Mouse (Mus musculus) gastrocnemius, postnatal 10 days (tissue): ENCODE measurements around the gene Rnf4. TPM values are rescaled to one million over a fixed set of nuclear protein-coding genes. Genes with fewer than 3 reads are reported as not detected.

Source experiments
- DNase-seq: peaks from one replicate; pipeline ENCODE4 v3.0.0; 2021; ENCODE audit warnings: mixed read lengths
- total RNA-seq, 2 experiments: library from RNA; stranded (reverse); gene quantifications; 2 replicates each; pipeline ENCODE4 v1.2.3; 2021

Gene Rnf4
- total RNA-seq, 2 experiments from 2014 or later = 38.8 to 42.8 TPM

DNA sequence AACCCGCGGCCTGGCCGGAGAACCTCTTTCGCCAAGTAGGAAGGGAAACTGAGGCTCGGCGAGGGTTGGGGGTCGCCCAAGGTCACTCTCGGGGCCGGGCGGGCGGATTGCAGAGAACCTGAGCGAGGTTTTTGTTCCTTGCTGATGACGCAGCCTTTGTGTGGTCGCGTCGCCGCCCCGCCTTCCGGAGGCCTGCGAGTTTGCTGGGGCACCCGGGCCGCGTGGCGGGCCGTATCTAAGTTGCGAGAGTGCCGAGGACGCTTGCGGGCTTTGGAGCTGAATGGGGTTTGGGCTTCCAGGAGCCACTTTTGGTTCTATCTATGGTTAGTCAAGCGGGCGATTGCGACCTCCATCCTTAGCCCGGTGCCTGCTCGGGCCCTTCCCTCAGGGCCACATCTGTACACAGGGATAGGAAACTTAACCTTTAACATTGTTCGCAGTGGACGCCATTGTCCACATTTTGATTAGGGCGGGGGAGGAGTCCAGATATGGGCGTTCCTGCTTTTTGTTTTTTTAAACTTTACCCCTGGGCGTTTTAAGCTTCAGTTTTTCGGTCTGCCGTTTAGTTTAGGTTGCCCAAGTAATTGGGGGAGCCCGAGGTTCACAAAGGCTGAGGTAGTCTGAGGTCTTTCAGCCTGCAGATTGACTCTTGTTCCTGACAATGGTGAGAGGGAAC is 824 bp downstream of the Rnf4 start:
- DNase-seq = peak; percentile 53

DNA sequence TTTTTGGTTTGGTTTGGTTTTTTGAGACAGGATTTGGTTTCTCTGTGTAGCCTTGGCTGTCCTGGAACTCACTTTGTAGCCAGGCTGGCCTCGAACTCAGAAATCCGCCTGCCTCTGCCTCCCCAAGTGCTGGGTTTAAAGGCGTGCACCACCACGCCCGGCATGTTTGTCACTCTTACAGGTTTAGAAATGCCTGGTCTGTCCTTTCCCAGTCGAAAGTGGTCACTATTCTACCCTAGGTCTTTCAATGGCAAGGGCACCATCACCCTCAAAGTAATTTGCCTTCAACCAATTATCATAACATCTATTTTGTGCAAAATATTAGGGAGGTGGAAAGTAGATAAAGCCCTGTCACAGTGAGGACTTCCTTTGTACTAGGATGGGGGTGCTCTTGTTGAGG is 4.2 kb downstream of the Rnf4 start:
- DNase-seq = no peak

DNA sequence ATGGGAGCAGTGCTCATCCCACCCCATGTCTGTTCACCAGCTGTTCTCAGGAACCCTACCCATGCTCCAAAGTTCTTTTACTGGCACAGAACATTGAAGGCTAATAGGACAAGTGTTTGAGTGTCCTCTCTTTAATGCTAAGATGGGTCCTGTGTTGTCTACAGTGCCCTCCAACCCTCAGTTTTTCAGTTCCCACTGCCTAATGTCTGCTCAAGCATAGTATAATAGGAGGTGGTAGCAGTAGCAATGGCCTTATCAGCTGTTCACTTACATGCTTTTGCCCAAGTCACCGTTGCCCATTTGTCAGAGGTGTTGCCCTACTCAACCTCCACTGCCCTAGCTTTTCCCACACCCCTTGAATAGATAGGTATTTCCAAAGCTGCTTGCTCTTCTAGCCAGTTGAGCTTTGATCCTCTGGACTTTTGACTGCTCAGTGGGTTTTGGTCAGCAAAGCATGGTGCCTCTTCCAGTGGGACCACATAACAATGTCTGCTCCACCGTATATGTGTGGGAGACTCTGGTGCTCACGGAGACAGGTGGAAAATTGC is 16.1 kb downstream of the Rnf4 start:
- DNase-seq = no peak

DNA sequence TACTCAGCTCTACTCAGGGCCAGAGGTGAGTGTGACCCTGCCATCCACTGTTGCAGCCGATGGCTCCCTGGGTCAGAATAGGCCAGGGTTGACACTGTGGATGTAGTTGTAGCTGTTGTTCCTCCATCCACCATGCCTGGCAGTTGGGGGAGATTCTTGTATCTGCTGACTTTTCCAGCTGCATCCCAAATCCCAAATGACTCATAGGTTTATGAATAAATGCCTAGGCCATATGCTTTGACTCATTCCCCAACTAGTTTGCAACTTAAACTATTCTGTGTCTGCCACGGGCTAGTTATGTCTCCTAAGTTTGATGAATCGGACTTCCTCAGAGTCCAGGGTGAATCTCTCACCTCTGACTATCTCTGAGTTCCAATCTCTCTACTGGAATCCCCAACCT is 24.2 kb downstream of the Rnf4 start:
- no peak for DNase-seq

DNA sequence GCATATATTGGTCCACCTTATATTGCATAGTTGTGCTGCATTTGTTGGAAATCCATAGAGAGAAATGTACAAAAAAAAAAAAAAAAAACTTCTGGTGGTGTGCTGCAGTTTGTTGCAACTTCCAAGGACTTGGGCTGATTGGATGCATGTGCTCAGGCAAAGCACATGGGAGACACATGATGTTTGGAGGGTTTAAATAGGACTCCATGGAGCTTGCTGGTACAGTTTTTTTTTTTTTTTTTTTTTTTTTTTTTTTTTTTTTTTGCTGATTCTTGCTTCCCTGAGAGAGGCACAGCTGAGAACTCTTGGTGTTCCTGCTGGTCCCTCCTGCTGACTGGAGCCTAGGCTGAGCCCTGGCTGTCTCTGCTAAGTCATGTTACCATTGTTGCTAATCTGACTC is 27.0 kb downstream of the Rnf4 start:
- DNase-seq = no peak

DNA sequence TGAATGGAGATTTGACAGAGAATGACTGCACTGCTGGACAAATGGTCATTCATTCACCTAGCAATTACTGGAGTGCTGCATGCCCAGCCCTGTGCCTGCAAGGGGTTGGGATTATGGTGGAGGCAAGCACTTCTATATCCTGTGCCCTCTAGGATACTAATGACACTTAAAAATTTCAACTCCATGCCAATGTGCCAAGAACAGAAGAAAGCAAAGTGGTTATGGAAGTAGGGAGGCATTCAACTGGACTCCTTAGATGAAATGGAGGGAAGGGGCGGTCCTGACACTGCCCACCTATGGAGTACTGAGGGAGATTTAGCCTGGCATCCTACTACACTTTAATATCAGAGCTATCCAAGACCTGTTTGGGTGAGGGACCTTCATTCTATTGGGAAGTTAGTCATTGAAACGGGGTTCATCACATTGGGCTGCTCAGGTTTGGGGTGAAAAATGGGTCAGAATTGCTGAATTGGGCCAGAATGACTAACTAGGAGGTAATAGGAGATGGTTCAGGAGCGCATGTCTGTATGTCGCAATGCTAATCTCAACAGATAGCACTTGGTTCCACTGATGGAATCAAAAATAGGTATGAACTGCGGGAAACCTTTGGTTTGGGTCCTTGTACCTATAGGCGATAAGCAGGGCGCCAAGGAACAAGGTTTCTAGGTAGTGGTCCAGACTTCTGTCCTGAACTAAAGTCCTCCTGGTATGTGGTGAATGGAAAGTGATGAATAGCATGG is 32.6 kb downstream of the Rnf4 start:
- no peak for DNase-seq

DNA sequence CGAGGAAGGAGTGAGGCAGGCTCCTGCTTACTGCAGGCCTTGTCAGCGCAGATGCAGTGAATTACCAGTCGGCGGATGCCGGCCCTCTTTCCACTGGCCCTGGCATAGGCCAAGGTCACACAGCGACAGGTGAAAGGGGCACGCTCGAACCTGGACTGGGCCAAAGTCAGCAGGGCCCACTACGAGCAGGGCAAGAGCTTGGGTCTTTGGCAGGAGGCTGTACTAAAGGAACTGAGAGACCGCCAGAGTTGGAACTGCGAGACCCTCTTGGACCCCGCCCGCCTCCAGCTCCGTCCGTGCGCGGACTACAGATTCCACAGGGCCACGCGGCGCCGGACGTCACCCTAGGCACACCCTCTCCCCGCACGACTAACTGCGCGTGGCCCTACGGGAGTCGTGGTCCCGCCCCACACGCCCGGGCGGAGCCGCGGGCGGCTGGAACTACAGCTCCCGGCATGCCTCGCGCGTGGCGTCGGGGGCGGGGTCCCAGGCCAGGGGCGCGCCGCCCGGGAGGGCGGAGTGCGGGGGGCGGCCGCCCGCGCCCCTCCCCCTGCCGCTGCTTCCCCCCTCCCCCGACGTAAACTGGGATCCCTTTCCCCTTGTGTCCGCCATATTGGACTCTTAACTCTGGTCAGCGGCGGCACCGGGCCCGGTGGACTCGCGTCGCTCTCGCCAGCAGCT is 33.4 kb downstream of the Rnf4 start, which contains the start of gene Fam193a:
TSS of gene Fam193a (plus strand) at position 593 of the 681 bp plus-strand sequence.
- peak; percentile 98 for DNase-seq

DNA sequence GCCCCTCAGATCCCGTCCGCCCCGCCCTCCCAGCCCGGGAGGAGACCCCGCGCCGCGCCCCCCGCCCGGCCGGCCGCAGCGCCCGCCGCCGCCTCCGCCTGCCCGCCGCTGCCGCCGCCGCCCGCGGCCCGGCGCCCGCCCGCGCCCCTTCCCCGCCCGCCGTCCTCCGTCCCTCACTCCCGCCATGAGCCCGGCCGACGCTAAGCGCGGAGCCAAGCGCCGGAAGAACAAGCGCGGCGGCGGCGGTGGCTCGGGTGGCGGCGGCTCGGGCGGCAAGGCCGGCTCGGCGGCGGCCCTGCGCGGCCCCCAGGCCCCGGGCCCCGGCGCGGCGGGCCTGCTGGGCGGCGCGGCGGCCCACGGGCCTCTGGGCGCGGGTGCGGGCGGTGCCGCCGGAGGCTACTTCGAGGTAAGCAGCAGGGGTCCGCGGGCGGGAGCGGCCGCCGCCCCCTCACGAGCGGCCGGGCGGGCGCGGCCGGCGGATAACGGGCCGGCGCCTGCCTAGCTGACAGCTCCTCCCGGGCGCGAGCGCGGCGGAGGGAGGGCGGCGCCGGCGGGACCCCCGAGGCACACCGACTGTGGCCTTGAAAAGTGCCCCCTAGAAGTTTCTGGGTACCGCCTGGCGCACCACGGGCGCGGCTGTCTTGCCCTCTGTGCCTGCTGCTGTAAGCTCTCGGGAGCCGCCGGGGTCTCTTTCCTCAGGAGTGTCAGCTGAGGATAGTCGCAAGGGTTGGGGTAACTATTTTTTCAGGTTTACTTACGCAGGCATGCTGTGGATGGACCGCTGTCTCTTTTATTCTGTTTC is 34.1 kb downstream of the Rnf4 start:
- no peak for DNase-seq

DNA sequence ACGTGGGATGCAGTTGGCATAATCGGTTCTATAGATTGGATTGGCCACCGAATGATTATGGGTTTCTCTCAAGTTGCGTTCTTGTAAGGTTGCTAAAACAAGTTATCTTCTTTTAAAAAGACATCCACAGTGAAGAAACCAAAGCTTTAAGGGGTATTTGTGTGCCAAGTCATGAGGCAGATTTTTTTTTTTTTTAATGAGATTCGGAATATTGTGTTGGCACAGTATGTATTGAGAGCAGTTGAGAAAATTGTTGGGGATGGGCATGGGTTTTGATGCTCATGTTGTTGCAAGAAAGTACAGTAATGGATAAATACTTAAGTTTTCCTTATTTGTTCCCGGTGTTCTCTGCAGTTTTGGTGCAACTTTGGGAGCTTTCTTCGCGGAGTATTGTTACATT is 34.8 kb downstream of the Rnf4 start:
- no peak for DNase-seq

DNA sequence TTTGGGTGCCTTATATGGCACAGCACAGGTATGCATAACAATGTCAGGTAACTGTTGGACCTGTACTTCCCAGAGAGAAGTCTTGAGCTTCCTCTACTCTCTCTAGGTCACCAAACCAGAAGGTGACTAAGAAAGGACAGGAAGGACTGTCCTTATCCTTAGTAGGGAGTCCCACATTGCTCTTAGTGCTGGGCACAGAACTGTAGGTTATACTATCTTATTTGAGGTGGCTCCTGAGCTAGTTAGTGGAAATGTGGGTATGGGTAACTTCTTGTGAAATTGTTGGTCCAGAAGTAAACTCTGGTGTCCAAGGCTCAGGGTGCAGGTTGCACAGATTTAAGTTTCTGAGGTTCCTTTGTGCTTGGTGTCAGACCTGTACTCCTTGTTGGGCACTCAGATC is 36.1 kb downstream of the Rnf4 start:
- no peak for DNase-seq

DNA sequence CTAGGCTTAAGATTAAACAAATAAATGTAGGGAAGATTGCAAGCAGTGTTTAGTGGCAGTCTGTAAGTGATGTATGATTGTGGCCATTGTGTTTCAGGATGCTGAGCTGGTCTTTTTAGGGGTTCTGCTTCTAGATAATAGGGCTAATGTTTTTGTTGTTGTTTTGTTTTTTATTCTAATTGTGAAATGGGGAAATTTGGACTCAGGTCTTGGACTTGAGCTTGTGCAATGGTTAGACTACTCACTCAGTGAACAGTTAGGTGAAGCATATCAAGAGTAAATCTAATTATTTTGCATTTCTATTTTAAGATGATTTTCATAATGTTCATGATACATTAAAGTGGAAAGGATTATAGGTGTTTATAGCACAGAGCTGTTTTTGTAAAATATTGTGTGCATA is 36.5 kb downstream of the Rnf4 start:
- no peak for DNase-seq

DNA sequence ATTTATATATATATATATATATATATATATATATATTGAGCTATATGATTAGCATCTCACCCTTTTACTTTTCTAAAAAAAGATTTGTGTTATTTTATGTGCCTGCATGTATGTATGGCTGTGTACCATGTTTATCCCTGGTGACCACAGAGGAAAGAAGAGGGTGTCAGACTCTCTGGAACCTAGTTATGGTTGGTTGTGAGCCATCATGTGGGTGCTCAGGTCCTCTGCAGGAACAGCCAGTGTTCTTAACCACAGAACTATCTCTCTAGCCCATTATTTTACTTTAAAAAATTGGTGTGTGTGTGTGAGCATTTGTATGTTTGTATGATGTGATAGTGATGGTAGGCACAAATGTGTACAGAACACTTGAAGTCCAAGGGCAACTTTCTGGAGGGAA is 42.7 kb downstream of the Rnf4 start:
- no peak for DNase-seq

DNA sequence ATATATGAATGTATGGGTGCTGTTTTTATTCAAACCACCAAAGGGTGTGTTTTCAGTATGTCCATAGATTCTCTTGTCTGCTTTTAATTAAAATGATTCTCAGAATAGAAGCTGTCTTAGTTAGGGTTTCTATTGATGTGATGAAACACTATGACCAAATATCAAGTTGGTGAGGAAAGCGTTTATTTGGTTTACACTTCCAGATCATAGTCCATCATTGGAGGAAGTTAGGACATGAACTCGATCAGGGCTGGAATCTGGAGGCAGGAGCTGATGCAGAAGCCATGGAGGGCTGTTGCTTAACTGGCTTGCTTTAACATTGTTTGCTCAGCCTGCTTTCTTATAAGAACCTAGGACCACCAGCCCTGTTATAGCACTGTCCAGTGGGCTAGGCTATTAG is 45.6 kb downstream of the Rnf4 start:
- DNase-seq = no peak

DNA sequence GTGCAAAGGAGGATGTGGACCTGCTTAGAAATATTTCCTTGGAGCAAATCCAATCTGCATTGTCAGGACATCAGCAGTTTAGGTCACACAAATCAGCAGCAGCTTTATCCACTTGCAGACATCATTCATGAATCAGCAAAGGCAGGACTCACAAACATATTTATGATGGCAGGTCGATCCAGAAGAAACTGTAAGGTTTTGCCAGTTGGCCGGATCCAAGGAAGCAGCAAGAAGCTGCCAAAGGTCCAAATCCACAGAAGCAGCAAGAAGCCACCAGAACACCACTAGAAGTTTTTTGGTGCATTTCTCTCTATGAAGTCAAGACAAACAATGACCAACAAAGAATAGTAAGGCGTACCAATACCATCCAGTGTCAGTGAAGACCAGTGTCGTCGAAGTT is 49.5 kb downstream of the Rnf4 start:
- DNase-seq = no peak

DNA sequence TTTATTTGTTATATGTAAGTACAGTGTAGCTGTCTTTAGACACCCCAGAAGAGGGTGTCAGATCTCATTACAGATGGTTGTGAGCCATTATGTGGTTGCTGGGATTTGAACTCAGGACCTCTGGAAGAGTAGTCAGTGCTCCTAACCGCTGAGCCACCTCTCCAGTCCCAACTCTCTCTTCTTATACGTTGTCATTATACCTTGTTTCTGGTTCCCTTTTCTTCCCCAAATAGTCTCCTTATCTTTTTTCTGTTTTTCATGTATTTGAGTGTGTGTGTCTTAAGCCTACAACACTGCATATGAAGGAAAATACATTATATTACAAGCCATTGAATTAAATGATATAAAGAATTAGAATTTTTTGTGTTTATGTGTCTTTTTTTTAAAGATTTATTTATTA is 50.7 kb downstream of the Rnf4 start:
- DNase-seq = no peak

DNA sequence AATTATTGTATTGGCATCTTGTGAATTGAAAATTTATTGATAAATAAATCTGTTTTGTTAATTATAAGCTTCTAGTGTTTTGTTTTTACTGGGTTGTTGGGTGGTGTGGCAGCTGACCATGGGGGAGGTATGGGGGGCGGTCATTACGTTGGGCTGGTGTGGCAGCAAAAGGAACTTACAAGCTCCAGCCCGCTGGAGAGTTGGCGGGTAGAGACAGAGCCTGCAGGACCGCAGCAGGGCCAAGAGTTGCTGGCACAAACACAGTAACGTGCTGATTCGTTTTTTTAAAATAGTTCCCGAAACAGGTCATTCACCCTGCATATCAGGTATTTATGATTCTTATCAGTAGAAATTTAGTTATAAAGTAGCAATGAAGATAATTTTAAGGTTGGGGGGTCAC is 57.2 kb downstream of the Rnf4 start:
- DNase-seq = no peak

DNA sequence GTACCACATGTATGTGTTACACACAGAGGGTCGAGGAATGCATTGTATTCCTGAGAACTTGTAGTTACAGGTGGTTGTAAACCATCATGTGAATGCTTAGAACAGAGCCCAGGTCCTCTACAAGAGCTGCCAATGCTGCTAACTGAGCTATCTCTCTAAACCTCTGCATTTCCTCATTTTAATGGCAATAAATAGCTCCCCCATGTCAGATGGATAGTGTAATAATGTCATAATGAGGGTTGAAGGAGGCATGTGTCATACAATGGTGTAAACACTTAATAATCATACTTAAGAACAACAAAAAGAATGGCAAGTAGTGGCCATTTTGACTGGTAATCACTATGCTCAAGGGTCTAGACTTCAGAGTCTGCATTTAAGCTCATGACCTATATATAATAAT is 59.3 kb downstream of the Rnf4 start:
- DNase-seq = no peak

DNA sequence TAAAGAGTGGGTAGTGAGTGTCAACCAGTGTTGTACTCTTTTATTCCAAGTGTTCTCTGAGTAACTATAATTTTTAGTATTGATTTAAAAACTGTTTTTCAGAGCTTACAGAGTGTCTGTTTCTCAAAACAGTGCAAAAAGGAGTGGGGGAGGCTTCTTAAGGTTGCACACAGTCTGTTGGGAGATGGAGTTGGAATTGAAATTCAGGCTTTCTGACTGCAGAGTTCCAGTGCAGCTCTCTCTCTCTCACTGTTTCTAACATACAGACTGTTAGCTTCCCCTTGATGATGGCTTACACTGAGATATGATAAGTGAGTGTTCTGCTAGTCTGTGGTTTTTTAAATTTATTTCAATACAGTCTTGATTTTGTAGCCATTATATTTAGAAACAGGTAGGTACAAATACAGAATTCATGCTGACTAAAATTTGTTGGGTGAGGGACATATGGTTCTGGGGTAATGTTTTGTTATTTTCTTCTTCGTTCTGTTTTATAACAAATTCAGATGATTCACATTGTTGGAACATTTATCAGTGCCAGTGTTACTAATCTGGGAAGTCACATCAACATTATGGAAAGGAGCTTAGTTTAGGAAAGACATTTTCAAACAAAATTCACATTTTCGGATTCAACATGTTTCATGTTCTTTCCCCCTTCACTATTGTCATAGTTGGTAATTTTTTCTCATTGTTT is 59.9 kb downstream of the Rnf4 start:
- DNase-seq = no peak

DNA sequence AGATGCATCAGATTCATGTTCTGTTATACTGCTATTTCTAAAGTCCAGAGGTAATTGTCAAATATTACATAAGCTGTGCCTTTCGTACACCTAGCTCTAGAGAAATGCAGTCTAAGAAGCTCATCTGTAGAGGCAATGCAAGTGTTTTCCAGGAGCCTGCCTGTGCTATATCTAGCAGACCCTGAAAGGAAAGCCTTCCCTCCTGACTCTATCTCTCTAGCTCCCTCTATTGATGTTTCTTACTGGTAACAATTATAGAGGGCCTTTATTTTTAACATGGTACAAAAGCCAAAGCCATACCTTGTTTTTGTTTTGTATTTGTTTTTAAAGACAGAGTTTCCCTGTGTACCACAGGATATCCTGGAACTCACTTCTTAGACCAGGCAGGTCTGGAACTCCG is 61.8 kb downstream of the Rnf4 start:
- no peak for DNase-seq

DNA sequence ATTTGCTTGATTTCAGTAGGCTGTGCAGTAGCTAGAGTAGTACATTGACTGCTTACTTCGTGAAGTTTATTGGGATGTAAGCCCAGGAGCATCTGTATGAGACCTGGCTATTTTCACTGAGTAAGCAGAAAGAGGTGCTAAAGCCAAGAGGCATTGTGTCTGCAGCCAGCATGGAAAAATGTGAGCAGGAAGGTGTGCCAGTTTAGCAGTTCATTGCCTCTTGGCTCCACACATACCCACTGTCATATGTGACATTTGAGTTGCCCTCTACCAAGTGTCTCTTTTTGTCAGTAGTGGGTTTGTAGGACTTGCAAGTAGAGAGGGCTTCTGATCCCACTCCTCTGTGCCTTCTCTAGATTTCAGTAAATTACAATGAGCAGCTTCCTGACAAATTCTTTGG is 62.2 kb downstream of the Rnf4 start:
- no peak for DNase-seq
